Mouse (Mus musculus) ovary, adult 18-20 months (tissue): ENCODE results near the gene Hes3.

Experiments
- DNase-seq: peaks from one replicate; pipeline ENCODE4 v3.0.0; 2022; ENCODE audit warnings: low spot score, mixed read lengths

The Hes3 gene

GRCm38 (mm10) chr4:152291562-152291961 is at the start of gene Hes3:
Gene Hes3 (minus strand): TSS chr4:152291662.
- no peak for DNase-seq

- DNase-seq, result no peak
Measured at GRCm38 (mm10) chr4:152340584-152341284, 49.3 kb upstream of the Hes3 start.

- DNase-seq, result no peak
Measured at GRCm38 (mm10) chr4:152339293-152339790, 47.9 kb upstream of the Hes3 start.

GRCm38 (mm10) chr4:152338419-152339292 is 47.2 kb upstream of the Hes3 start, which contains the start of gene Chd5:
Gene Chd5 (plus strand): TSS chr4:152338651.
- no peak for DNase-seq

DNA sequence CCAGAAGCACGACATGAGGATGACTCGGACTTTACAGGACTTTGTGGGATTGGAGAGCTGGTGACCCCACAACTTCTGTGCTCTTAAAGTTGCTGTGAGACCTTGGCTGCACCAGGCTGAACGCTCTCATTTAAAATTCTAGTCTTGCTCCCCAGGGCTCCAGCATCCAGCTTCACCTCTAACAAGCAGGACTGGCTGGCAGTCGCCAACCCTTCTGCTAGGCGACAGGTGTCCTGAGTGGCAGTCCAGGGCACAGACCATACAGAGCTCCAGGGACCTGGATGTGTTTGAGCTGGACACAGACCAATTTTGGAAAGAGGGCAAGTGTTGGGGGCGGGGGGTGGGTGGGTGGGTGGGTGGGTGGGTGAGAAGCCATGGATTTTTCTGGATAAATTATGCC is 46.3 kb upstream of the Hes3 start:
- DNase-seq, result no peak

DNA sequence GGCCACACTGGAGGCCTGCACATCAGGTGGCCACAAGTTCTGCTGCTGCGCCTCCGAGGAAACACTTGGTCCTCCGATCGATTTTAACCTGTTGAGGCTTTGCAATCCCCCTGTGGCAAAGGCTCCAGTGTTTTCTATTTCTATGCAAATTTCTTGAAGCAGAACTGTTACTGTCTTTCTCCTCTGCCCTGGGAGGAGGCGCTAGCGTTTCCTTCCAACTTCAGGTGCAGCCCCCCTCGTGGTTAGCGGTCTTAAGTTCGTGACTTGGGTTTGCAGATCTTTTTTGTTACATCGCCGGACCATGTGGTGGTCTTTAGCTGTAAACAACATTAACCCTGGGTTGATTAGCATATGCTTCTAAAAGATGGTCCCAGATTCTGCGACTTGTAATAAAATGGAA is 42.1 kb upstream of the Hes3 start:
- no peak for DNase-seq

DNA sequence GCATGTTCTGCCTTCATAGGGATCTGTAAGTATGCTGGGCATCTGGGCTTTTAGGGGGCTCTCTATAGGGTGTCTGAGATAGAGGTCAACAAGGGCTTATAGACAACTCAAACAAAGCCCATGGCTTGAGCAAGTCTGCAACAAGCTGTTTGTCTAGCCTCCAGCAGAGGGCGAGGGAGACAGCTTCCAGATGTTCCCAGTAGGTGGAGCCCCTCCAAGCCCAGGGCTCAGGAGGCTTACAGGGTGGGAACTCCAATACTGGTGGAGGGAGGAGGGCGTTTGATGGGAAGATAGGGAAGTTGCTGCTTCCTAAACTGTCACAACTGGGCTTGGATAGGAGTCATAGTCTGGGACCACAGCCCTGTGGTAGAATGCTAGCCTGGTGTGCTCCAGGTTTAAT is 41.5 kb upstream of the Hes3 start:
- DNase-seq, result peak; percentile 24

GRCm38 (mm10) chr4:152328691-152329090 is 37.2 kb upstream of the Hes3 start:
- DNase-seq, result no peak

GRCm38 (mm10) chr4:152326543-152326942 is 35.1 kb upstream of the Hes3 start:
- no peak for DNase-seq

DNA sequence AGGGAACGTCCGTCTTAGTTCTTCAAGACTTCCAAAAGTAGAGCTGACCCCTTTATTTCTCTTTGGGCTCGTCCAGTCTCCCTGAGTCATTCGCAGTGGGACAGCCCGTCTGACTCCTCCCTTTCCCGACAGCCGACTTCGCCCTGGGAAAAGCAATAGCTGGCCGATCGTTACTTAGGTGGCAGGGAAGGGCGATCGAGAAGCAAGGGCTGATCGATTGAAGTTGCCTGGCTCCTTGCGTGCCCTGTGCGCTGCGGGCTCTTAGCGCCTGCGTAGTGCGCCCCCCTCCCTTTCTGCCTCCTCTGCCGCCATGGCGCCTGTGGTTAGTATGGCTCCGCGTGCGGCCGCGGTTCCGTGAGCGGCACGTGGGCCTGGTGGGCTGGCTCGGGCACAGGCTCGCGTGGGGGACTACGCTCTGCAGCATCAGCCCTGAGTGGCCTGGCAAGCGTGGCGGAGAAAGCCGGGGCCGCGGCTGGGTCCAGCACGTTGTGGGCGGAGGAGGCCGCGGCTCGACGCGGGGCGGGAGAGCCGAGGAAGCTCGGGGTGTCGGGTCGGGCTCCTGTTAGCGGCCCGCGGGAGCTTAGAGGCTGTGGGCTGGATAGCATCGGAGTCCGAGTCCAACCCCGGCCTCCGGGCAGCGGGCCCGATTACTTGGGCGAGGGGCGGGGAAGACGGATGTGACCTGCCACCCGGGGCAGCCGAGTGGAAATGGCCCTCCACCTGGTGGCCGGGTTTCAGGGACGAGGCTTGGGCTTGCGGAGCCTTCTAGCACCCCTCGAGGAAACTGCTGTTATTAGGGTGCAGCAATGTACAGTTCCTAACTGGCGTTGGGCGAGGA is 34.3 kb upstream of the Hes3 start, which contains the start of gene Rpl22:
Gene Rpl22 (plus strand): TSS at position 169 of the 838 bp plus-strand sequence.
- peak; percentile 94 for DNase-seq

GRCm38 (mm10) chr4:152324641-152325562 is 33.4 kb upstream of the Hes3 start:
- no peak for DNase-seq

DNA sequence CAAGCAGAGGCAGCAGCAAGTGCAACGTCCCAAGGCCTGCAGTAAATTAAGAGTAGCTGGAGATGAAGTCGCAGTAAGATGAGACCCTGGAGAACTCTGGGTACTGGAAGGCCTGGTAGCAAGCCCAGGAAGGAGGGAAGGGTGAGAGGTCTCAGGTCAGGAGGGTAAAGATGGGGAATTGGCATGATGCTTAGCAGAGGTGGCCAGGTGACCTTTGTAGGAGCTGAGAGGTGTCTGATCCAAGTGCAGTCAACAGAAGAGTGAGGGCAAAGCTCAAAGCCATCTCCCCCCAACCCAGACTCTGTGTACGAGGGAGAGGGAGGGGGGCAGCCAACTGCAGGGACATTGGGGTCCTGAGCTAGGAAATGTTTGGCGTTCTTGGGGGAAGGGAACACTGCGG is 30.0 kb upstream of the Hes3 start:
- no peak for DNase-seq

- peak; percentile 24 for DNase-seq
Measured at GRCm38 (mm10) chr4:152318517-152319234, 27.2 kb upstream of the Hes3 start, which contains the start of gene Rnf207. Gene Rnf207 (minus strand): TSS chr4:152318993.

- no peak for DNase-seq
Measured at GRCm38 (mm10) chr4:152317631-152318033, 26.2 kb upstream of the Hes3 start.

DNA sequence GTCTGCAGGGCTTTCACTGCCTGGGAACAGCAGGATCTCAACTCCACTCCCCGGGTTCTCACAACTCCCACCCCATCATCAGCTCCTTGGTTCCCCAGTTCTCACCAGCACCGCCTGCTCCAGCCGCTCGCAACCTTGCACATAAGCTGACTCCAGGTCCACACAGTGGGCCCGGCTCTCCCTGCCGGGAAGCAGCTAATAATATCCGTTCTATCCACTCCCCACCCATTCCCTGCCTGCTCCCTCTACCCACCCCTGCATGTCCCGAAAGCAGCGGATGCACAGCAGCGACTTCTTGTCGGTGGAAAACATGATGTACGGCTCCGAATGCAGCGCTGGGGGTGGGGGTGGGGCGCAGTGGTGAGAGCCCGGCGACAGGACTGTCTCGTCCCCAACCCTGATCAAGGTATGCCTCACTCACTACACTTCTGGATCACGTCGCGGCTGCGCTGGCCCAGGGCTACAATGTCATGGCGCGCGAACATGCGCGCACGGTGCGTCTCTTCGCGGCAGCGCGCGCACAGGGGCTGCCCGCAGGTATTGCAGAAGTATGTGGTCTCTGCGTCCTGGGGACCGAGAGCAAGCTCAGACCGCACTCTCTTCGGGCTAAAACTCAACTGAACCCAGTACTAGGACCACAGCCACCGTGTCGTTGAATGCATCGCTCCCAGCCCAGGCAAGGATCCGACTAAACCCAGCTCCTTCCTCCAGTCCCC is 24.2 kb upstream of the Hes3 start:
- DNase-seq, result no peak

- no peak for DNase-seq
Measured at GRCm38 (mm10) chr4:152313934-152314333, 22.5 kb upstream of the Hes3 start.

DNA sequence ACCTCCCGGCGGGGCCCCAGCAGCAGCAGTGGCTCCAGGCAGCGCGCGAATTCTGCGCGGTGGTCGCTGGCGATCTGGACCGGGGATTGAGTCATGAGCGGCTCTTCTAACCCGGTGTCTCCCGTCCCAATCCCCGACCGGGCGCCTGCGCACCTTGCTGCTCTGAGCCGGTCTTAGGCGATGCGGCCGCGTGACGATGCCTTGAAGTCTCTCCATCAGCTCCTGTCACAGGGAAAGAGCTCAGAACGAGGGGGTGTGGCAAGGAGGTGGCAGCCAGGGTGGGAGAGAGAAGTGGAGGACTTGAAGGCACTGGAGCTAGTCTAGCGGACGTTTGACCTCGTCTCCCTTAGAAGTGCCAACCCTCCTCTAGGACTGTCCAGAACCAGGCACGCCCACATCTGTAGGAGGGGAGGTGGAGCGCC is 21.8 kb upstream of the Hes3 start:
- no peak for DNase-seq

GRCm38 (mm10) chr4:152312186-152312585 is 20.7 kb upstream of the Hes3 start:
- DNase-seq, result no peak

DNA sequence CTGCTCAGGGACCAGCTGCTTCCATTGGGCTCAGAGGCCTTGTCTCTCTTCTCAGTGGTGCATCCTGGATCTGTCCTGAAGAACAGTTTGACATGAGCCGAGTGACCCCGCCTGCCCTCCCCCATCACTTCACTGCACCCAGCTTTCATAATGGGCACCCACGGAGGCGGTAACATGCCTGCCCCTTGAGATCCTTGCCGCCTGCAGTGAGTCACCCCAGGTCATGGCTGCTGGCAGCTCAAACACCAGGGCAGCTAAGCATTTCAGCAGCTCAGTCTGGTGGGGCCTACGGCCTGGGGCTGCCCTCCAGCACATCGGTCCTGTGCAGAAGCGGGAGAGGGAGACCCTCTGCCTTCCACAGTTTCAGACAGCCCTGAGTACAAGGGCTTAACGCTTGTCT is 16.1 kb upstream of the Hes3 start:
- DNase-seq, result no peak
